Mouse (Mus musculus): ENCODE measurements around the gene Hrk. TPM values are rescaled to one million over a fixed set of nuclear protein-coding genes. Genes with fewer than 3 reads are reported as not detected.

The Hrk gene
- polyA plus RNA-seq, 1 experiment = not detected

DNA sequence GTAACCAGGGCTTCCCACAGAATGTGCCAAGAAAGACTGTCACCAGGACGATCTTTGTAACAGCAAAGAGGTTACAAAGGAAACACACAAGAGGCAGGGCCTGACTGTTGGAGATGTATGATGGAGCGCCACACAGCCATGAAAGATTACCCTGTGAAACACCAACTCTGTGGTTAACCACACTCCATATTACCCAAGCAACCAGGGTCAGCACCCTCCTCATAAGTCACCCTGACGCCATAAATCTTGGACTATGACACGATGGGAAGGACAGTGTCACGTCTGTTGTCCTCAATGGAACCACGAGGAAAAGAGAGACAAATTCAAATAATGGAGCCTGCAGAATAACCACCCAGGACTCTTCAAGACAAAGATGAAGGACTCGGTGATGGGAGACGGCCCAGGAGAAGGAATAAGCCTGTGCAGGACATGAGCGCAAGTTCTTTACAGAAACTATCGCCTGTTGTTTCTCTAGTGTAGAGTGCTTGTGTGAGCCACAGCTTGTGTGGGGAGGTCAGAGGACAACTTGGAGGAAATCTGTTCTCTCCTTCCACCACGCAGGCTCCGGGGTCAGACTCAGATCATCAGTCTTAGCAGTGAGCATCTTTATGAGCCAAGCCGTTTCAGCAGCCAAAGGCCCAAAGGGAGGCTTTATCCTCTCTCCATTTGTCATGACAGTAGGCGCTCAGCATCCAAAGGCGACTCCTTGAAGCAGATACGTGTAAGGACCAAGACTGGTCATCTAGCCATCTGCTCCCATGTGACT lies 40.4 kb downstream of the Hrk start:
- 66% methylated on average over 16 of the region's 16 CpGs for WGBS
- no peak for DNase-seq (ENCODE audit: low read depth, low spot score)

DNA sequence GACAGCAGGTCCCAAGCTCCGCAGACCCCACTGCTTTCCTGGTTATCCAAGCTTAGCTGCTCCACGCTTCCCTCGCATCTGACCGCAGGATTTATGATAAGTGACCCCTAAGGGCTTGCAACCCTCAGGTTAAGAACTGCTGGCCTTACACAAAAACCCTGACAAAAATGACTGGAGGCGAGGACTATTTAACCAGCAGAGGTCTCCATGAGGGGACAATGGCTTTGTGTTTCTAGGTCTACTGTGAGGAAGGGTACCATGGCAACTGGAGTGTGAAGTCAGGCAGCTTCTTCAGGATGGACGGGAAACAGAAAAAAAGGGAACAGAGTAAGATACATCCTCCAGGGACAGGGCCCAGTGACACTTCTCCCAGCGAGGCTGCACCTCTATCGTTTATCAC lies 41.4 kb downstream of the Hrk start:
- 90% methylated on average over 8 of the region's 8 CpGs for whole genome bisulfite sequencing
- no peak for DNase-seq (ENCODE audit: low read depth, low spot score)

DNA sequence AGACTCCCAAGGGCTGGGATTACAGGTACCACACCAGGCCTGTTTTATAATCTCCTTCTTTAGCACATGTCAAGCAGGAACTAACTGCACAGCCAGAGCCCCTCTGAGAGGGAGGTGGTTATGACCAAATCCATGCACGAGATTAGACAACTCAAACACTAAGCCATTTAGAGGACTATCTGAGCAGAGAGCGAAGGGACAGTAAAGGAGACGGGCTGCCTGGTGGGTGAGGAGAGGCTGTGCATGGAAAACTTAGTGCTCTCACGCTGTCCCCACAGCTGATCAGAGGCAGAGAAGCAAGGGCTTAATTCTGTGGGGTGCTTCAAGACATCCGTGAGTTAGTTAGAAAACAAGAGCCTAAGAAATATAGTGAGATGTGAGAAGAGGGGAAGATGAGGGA lies 49.6 kb downstream of the Hrk start:
- DNase-seq (ENCODE audit: low read depth, low spot score) = no peak
- WGBS = 22% methylated on average over 5 of the region's 5 CpGs

DNA sequence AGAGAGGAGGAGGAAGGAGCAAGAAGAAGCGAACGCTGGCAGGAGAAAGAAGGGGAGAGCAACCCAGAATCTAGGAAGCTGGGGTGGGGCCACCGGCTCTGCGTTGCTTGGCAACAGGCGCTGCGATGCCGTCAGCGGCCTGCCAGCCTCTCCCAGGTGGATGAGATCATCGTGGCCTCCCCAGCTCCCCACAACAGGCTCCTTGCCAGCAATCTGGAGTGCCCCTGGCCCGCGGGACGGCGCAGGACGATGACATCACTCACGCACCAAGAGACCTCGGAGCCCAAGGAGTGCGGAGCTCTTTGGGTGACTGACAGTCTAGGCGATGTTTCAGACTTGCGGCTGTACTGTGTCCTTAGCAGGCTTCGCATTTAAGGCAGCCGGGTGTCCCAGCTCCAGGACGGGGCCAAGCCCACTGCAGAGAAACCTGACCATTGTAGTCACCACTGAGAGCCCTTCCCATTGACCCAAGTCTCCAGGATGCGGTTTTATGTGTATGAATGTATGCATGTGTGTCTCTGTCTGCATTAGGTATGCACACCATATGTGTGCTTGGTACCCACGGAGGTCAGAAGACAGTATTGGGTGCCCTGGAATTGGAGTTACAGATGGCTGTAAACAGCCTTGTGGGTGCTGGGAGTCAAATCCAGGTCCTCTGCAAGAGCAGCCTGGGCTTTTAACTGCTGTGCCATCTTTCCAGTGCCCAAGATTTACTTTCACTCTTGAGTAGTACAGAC lies 50.1 kb downstream of the Hrk start:
- WGBS = 6% methylated on average over 24 of the region's 24 CpGs
- DNase-seq (ENCODE audit: low read depth, low spot score) = no peak

DNA sequence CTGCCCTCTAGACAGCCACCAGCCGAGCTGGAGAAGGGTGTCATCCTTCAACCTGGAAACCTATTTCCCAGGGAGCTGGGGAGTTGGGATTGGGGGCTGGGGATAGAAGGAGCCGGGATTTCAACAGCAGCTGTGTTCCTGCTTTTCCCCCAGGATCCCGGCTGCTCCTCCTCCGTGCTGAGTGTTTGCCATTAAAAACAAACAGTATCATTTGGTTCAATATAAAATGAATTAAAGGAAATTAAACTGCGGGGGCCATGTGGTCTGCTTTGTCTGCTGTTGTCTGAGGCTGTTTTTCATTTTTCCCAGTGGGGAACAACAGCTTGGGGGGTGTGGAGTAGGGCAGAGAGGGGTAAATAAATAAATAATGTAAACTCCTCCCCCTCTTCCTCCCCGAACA lies 53.0 kb downstream of the Hrk start:
- 65% methylated on average over 6 of the region's 6 CpGs for WGBS
- no peak for DNase-seq (ENCODE audit: low read depth, low spot score)

DNA sequence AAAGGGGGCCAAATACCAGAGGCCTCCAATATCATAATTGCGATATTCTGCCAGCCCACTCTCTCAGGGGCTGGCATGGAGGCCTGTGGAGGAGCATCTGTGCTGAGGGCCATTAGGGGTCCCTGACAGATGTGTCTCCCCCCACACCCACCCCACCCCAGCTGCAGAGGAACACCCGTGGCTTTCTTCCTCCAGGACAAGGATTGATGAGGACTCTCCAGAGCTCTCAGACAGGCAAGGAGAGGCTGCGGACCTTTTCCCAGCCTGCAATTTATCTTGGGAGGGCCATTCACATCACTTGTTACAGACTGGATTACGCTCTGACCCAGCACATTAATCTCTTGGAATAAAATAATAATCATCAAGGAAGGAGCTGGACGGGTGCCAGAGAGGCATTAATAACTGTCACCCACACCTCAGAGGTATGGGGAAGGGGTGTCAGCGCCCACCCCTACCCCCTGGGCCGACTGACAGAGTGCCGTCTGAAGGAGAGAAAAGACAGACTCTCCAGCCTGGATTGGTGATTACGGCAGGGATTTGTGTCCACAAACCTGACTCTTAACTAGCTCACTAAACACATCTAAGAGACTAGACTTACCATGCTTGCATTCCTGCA lies 58.8 kb downstream of the Hrk start:
- whole genome bisulfite sequencing = 62% methylated on average over 9 of the region's 9 CpGs
- no peak for DNase-seq (ENCODE audit: low read depth, low spot score)

DNA sequence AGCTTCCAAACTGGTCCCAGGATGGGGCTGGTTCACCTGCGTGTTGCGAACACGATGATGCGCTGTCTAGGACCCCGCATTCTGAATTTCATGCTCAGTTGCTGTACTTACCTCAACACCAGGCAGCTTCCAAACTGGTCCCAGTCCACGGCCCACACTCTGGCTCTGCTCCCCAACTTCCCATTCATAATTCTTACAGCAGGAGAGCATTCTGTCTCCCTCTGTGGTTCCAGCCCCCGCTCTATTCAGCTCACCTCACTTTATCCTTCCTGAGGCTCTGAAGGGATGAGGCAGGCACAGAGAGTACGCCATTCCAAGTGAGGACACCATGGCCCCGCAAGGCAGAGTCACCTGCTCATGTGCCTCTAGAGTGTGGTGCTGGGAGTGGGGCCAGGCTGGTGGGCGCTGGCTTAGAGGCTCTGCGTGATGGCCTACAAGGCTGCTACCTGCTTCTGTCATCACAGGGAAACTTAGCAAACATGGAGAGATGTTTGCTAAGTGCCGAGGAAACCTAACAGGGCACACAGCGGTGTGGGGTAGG lies 65.7 kb downstream of the Hrk start:
- whole genome bisulfite sequencing = 88% methylated on average over 13 of the region's 13 CpGs
- no peak for DNase-seq (ENCODE audit: low read depth, low spot score)

DNA sequence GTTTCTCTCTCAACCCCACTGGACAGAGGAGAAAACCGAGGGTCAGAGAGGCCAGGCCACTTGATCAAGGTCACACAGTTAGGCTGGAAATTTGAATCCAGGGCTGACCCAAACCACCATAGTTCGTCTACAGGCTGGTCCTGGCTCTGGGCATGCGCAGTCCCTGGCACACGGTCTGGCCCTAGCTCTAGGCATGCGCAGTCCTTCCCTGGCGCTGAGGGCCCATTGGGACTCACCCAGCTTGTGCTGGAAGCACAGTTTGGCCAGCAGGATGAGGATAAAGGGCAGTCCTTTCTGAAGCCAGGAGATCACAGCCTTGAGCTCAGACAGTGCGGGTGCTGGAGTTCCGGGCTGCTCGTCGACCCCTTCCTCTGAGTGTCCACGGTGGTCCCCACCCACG lies 72.4 kb downstream of the Hrk start:
- DNase-seq (ENCODE audit: low read depth, low spot score) = no peak
- 88% methylated on average over 12 of the region's 12 CpGs for WGBS

Other genes with a start within 250 kb of the Hrk start
- gene Fbxo21, start 187.9 kb upstream of the Hrk start, polyA plus RNA-seq (2012; rRNA removed) = 10.6 and 11.9 TPM in 2 replicates
- gene Tesc, start 136.9 kb upstream of the Hrk start, polyA plus RNA-seq (2012; rRNA removed) = 4.8 and 5.5 TPM in 2 replicates
- gene Fbxw8, start 9.2 kb upstream of the Hrk start, polyA plus RNA-seq (2012; rRNA removed) = 29.4 and 32.7 TPM in 2 replicates
- 1.1 and 1.7 TPM in 2 replicates for gene Rnft2, start 80.5 kb downstream of the Hrk start, polyA plus RNA-seq (2012; rRNA removed)
- gene 2410131K14Rik, start 80.6 kb downstream of the Hrk start, polyA plus RNA-seq (2012; rRNA removed) = 4.9 and 5.5 TPM in 2 replicates

Measured in large intestine, adult 2 months (tissue).